Mouse (Mus musculus): ENCODE data around the gene Ttll5. TPM values are rescaled to one million over a fixed set of nuclear protein-coding genes. Genes with fewer than 3 reads are reported as not detected.

Gene Ttll5
- 10 to 100 TPM; 48.5 to 48.6 TPM for total RNA-seq (2021)
- long read RNA-seq, experiment 1, full-length matches to known transcripts: 2 of 11 reads
- long read RNA-seq, experiment 1, partial matches to known transcripts: 4 of 11 reads
- long read RNA-seq, experiment 1, other reads (novel, unspliced or antisense): 5 of 11 reads
- long read RNA-seq, experiment 2, full-length matches to known transcripts: 5 of 20 reads
- long read RNA-seq, experiment 2, partial matches to known transcripts: 4 of 20 reads
- long read RNA-seq, experiment 2, other reads (novel, unspliced or antisense): 11 of 20 reads

DNA sequence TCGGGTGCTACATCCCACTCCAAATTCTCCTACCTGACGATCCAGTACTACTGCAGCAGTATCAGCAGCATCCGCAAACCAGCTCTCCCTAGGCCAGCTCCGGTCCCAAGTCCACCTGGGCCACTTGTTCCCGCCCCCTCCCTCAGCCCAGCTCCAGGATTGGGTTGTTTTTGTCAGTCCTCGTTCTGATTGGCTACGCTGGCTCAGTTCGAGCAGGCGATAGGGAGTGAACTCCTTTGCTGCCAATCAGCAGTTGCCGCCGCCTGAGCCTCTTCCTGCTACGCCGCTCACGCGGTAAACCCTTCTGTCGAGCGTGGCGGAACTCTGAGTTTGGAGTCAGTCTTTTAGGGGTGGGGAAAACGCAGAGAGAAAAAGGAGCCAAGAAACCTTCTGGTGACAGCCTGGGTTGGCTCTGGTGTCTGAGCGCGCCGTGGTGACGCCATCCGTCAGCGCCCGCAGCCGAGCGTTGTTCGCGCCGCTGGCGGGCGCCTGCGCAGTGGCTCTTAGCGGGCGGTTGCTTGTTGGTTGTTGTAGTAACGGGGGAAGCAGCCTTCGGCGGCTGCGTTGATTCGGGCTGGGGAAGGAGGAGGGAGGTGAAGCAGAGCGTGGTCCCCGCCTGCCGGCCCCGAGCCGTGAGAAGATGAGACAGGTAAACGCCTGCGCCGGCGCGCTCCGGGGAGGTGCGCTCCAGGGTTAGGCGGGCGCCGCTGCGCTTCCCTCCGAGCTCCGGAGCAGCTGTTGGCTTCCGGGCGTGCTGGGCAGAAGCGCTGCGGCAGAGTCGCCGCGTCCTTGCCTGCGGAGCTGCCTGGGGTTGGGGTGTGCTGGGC is at the start of gene Ttll5, which contains the start of gene Erg28:
TSS of gene Ttll5 (plus strand) at position 222 of the 827 bp plus-strand sequence.
TSS of gene Erg28 (minus strand) at position 113 of the 827 bp plus-strand sequence.
- H3K4me3 ChIP-seq: peak within 1 kb of the TSS; percentile 66
- 0 out of 2 replicates have a peak, but pooled peaks have one; percentile 2 for TF ChIP-seq CTCF (conservative IDR thresholded peaks at IDR 0.05)
- H3K27ac ChIP-seq: peak within 1 kb of the TSS; percentile 91
- DNase-seq (ENCODE audit: low spot score in 2 of 2): peak; percentile 94 to 95

DNA sequence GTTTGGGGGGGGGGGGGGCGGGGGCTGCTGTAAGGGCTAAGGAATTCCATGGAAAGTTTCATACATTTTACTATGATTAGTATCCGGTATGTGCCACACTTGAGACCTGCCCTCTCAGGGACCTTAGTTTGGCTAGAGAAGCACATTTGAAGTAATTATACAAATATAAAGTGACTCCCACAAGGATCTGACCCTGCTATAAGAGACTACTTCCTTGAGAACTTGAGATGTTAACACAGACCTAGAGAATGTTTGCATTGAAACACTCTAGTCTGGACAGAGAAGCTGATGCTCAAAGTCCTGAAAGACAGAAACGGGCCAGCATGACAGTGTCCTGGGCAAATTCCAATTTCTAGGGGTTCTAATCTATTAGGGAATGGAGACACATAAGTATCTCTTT is 45.5 kb upstream of the Ttll5 start:
- H3K27ac ChIP-seq: no peak overlapping the region
- no peak overlapping the region for H3K4me3 ChIP-seq
- DNase-seq (ENCODE audit: low spot score in 2 of 2): no peak
- TF ChIP-seq CTCF (conservative IDR thresholded peaks at IDR 0.05): no peak

GRCm38 (mm10) chr12:85779707-85780106 is 44.8 kb upstream of the Ttll5 start:
- DNase-seq (ENCODE audit: low spot score in 2 of 2): no peak
- H3K4me3 ChIP-seq: no peak overlapping the region
- H3K27ac ChIP-seq: no peak overlapping the region
- no peak for TF ChIP-seq CTCF (conservative IDR thresholded peaks at IDR 0.05)

GRCm38 (mm10) chr12:85781606-85782005 is 42.9 kb upstream of the Ttll5 start:
- no peak for DNase-seq (ENCODE audit: low spot score in 2 of 2)
- Histone ChIP-seq H3K27ac (no peak overlapping the region), H3K4me3 (no peak overlapping the region)
- no peak for TF ChIP-seq CTCF (conservative IDR thresholded peaks at IDR 0.05)

DNA sequence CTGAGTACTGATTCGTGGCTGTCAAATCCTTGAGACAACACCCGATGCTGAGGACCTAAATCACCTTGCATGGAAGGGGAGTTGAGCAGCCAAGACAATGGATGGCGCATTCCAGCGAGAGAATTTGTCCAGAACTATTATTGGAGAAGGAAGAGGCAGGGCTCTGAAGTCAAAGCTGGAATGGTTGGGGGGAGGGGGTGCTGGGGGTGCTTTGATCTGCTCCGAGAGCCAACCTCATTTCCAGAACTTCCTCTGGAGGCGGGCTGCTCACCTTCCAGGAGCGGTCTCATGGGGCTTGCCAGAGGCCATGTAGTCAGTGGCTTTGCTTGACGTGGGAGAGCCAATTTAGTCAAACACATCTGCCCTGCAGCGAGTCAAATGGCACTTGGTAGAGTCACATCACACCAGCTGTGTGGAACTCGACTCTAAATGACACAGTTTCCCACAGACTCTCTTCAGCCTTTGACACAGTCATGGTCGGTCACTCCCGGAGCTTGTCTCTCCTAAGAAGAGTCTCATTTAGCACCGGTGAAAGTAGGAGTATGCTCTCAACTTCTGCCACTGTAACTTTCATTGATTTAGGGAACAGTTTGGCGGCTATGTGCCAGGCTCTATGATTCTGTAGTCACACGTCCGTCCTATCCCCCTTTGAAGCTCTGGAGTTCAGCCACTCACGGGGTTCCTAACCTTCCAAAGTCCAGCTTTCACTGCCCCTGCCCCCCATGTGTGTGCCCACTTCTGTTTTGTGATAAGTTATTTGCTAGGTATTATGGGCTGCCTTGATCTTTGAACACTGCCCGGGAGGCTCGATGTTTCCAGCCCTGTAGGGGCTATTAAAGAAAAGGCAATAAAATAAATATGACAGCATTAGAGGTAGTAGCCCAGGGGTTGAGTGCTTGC is 39.3 kb upstream of the Ttll5 start:
- TF ChIP-seq CTCF (conservative IDR thresholded peaks at IDR 0.05): no peak

GRCm38 (mm10) chr12:85792158-85792557 is 32.3 kb upstream of the Ttll5 start:
- no peak overlapping the region for H3K4me3 ChIP-seq
- no peak for DNase-seq (ENCODE audit: low spot score in 2 of 2)
- TF ChIP-seq CTCF (conservative IDR thresholded peaks at IDR 0.05): no peak
- no peak overlapping the region for H3K27ac ChIP-seq

More for the DNA sequence above, 39.3 kb upstream of the Ttll5 start:
- no peak overlapping the region for H3K4me3 ChIP-seq
- peak overlapping the region; percentile 74 for H3K27ac ChIP-seq
- no peak for DNase-seq (ENCODE audit: low spot score in 2 of 2)

GRCm38 (mm10) chr12:85792821-85793346 is 31.6 kb upstream of the Ttll5 start:
- TF ChIP-seq CTCF (conservative IDR thresholded peaks at IDR 0.05): no peak
- H3K4me3 ChIP-seq: no peak overlapping the region
- peak; percentile 23 to 64 for DNase-seq (ENCODE audit: low spot score in 2 of 2)
- no peak overlapping the region for H3K27ac ChIP-seq

DNA sequence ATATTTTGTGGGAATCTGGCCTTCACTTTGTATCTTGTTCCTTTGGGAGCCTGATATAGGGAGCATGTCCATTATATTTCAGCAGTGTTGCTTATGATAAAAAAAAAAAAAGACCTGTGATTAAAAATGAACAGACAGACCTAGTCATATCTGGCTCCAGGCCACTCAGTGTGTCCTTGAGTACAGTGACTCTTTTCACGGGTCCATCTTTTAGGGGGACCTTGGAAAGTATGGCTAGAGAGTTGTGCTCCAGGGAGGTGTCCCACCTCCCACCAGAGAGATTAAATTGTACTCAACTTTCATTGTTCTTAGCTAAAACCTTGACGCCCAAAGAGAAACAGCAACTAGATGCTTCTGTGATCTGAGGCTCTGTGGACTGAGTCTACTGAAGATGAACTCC is 30.4 kb upstream of the Ttll5 start:
- DNase-seq (ENCODE audit: low spot score in 2 of 2): no peak
- no peak for TF ChIP-seq CTCF (conservative IDR thresholded peaks at IDR 0.05)

GRCm38 (mm10) chr12:85795551-85795950 is 28.9 kb upstream of the Ttll5 start:
- no peak overlapping the region for H3K4me3 ChIP-seq
- no peak for DNase-seq (ENCODE audit: low spot score in 2 of 2)
- H3K27ac ChIP-seq: no peak overlapping the region
- no peak for TF ChIP-seq CTCF (conservative IDR thresholded peaks at IDR 0.05)

More for the DNA sequence above, 30.4 kb upstream of the Ttll5 start:
- Histone ChIP-seq H3K27ac (no peak overlapping the region), H3K4me3 (no peak overlapping the region)

GRCm38 (mm10) chr12:85800031-85800430 is 24.4 kb upstream of the Ttll5 start:
- DNase-seq (ENCODE audit: low spot score in 2 of 2): no peak
- TF ChIP-seq CTCF (conservative IDR thresholded peaks at IDR 0.05): no peak
- Histone ChIP-seq H3K27ac (no peak overlapping the region), H3K4me3 (no peak overlapping the region)

DNA sequence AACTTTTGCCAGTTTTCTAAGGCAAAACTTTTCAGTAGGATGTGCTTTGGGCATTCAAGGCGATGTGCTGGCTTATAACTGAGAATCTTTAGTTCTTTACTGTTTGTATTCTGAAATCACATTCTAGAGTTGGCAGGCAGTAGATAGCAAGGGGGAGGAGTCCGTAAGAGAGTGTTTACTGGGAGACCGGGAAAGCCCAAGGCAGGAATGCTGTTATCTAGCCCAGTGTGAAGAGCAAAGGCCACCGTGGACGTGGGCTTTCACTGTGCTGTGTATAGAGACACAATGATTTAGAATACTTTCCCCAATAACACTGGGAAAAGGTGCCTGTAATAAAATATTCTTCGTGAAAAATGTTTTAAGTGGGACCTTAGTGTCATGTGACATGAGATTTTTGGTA is 14.7 kb upstream of the Ttll5 start:
- TF ChIP-seq CTCF (conservative IDR thresholded peaks at IDR 0.05): no peak
- no peak overlapping the region for H3K4me3 ChIP-seq
- H3K27ac ChIP-seq: no peak overlapping the region
- no peak for DNase-seq (ENCODE audit: low spot score in 2 of 2)

GRCm38 (mm10) chr12:85810959-85811358 is 13.5 kb upstream of the Ttll5 start:
- DNase-seq (ENCODE audit: low spot score in 2 of 2): no peak
- H3K27ac ChIP-seq: no peak overlapping the region
- TF ChIP-seq CTCF (conservative IDR thresholded peaks at IDR 0.05): no peak
- no peak overlapping the region for H3K4me3 ChIP-seq
